Mouse (Mus musculus) hindbrain, embryonic 15.5 days (tissue): Measurements from ENCODE around the gene Gm5901. TPM values are rescaled to one million over a fixed set of nuclear protein-coding genes. Genes with fewer than 3 reads are reported as not detected.
A peak's percentile ranks its signal among the peaks of the same experiment; 100 is the strongest.
"Not testable (repeated sequence)": the region's sequence is repeated elsewhere in the genome, so short reads cannot be mapped to it uniquely, and the experiment has no call there.

ENCODE experiments used
- ATAC-seq: fragments of 200-750 bp; cut with Nextera tagmentation; 2 replicates; pipeline ENCODE4 v1.8.0; 2017; ENCODE audit warnings: low read depth, moderate number of reproducible peaks, moderate TSS enrichment; ENCODE audit not compliant: low FRiP score
- H3K27ac ChIP-seq: fragments of 300-500 bp; sonication (generic); replicated peaks from 2 replicates; pipeline ENCODE4 v1.5.1; 2015; ENCODE audit warnings: mild to moderate bottlenecking, inconsistent platforms
- H3K27me3 ChIP-seq: fragments of 300-500 bp; sonication (generic); 2 replicates; pipeline ENCODE4 v1.6.1; 2015; ENCODE audit warnings: control low read depth, inconsistent platforms
- H3K36me3 ChIP-seq: fragments of 300-500 bp; sonication (generic); 2 replicates; pipeline ENCODE4 v1.6.1; 2015; ENCODE audit warnings: control low read depth, inconsistent platforms
- H3K4me1 ChIP-seq: fragments of 300-500 bp; sonication (generic); replicated peaks from 2 replicates; pipeline ENCODE4 v1.6.1; 2015; ENCODE audit warnings: control low read depth, inconsistent platforms
- H3K4me2 ChIP-seq: fragments of 300-500 bp; sonication (generic); 2 replicates; pipeline ENCODE4 v1.6.1; 2015; ENCODE audit warnings: moderate library complexity, mild to moderate bottlenecking, inconsistent platforms
- H3K4me3 ChIP-seq: fragments of 300-500 bp; sonication (generic); 2 replicates; pipeline ENCODE4 v1.5.1; 2015; ENCODE audit warnings: mild to moderate bottlenecking, inconsistent platforms
- H3K9ac ChIP-seq: fragments of 300-500 bp; sonication (generic); 2 replicates; pipeline ENCODE4 v1.6.1; 2015; ENCODE audit warnings: inconsistent platforms
- H3K9me3 ChIP-seq: fragments of 300-500 bp; sonication (generic); 2 replicates; pipeline ENCODE4 v1.6.1; 2016; ENCODE audit warnings: control low read depth, inconsistent platforms
- WGBS: fragments of 180-500 bp; shearing (Covaris S2); methylation state at CpG from one replicate; pipeline ENCODE4 v1.1.7; 2015; 5-methylcytosine and 5-hydroxymethylcytosine counted together
- polyA plus RNA-seq: library from polyadenylated mRNA; unstranded; fragments of >200 nt; fragmentation: Nextera tagmentation; extraction: Ambion mirVana; gene quantifications from 2 replicates; pipeline ENCODE4 v1.2.1, GENCODE M21; 2015

The Gm5901 gene
- not detected in 2 replicates for polyA plus RNA-seq

DNA sequence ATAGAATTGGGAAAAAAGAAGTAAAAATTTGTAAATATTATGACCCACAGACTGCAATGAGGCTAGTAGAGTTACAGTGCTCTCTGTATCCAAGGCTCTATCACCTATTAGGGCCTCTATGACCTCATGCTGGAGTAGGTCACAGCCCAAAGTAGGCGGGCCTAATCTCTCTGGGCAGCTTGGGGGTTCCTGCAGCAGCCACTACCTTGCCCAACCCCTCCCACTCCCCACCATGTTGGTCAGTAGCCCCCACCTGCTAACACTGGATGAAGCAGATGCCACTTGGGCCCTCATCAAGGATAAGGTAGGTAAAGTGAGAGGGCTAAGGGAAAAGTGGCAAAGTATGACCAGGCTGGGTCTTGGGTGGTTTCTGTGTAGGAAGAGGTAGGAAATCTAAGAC lies at the start of gene Gm5901:
Gm5901 (plus strand) TSS at position 173 of the 400 bp plus-strand sequence.
- peaks cover 55% of the 10 kb centered on the region for H3K36me3 ChIP-seq
- H3K27ac ChIP-seq = no peak within 1 kb of the TSS
- H3K4me2 ChIP-seq = no peak within 1 kb of the TSS
- H3K9ac ChIP-seq = no peak within 1 kb of the TSS
- no peak within 1 kb of the TSS for H3K4me3 ChIP-seq
- no peaks in the 10 kb centered on the region for H3K27me3 ChIP-seq
- no peaks in the 10 kb centered on the region for H3K9me3 ChIP-seq
- ATAC-seq = no peak
- WGBS = 93% methylated on average over 1 of the region's 1 CpGs
- H3K4me1 ChIP-seq = no peaks in the 10 kb centered on the region

DNA sequence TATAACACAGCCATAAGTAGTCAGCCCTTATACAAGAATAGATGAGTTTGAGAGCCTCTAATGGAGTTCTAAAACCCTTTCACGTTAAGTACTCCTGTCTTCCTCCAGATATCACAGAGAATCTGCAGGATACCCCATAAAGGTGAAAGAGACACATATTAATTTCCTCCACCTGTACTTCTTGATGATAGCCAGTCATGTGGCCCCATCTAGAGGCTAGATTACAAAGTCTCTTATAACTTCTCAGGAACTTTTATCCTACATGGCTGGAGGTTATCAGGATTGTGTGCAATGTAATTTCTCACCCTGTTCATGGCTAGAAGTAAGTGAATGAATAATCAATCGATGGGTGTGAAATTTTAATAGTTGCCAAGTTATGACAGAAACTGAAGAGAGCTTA lies 49.5 kb upstream of the Gm5901 start:
- no peak for ATAC-seq
- WGBS = 81% methylated on average over 2 of the region's 2 CpGs
- H3K4me2 ChIP-seq = no peak overlapping the region

DNA sequence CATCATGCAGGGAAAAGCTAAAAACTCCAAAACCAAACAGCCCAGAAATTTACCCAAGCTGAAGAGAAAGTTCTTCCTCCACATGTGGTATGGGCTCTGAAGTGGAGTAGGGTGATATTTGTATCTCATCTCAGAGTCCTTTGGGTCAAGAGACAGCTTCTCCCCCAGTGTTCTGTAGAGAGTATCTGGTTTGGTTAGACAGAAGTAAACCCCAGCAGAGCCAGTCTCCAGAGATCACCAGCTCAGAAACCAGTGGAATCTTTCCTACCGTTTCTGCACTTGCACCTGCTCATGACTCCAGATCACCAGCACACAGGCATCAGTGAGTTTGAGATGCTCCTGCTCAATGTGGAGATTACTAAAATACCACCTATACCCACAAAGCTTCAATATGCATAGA lies 40.8 kb upstream of the Gm5901 start, which contains the start of gene Olfr690:
Olfr690 (minus strand) TSS at position 101 of the 400 bp plus-strand sequence.
- Histone ChIP-seq H3K4me2 (no peak within 1 kb of the TSS), H3K27ac (no peak within 1 kb of the TSS), H3K4me1 (no peaks in the 10 kb centered on the region), H3K9ac (no peak within 1 kb of the TSS), H3K36me3 (no peaks in the 10 kb centered on the region), H3K27me3 (no peaks in the 10 kb centered on the region), H3K9me3 (no peaks in the 10 kb centered on the region), H3K4me3 (no peak within 1 kb of the TSS)
- no peak for ATAC-seq
- 83% methylated on average over 1 of the region's 1 CpGs for WGBS

More for the DNA sequence above, 49.5 kb upstream of the Gm5901 start:
- H3K9ac ChIP-seq = no peak overlapping the region
- H3K4me3 ChIP-seq = no peak overlapping the region
- H3K36me3 ChIP-seq = no peaks in the 10 kb centered on the region
- H3K27ac ChIP-seq = no peak overlapping the region
- no peaks in the 10 kb centered on the region for H3K9me3 ChIP-seq
- H3K4me1 ChIP-seq = no peaks in the 10 kb centered on the region
- H3K27me3 ChIP-seq = no peaks in the 10 kb centered on the region

DNA sequence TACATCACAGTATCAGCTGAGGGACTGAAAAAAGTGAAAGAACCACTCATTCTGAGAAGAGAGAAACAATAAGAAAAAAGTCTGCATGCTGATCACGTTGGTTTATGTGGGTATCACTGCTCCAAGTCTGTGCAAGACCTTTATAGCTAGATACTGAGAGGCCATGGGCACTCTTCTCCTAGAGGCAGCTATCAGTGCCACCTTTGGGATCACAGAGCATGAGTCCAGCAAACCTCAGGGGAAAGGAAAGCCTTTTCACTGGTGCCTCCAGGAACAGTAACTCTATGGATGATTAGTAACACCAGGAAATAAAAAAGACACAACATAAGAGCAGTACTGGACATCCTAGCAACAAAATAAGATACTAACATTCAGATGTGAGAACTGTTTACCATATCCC lies 32.7 kb upstream of the Gm5901 start, which contains the start of gene Olfr691:
Olfr691 (minus strand) TSS at position 101 of the 400 bp plus-strand sequence.
- ATAC-seq = no peak
- H3K9me3 ChIP-seq = no peaks in the 10 kb centered on the region
- no peaks in the 10 kb centered on the region for H3K27me3 ChIP-seq
- no peaks in the 10 kb centered on the region for H3K4me1 ChIP-seq
- H3K27ac ChIP-seq = no peak within 1 kb of the TSS
- 47% methylated on average over 1 of the region's 1 CpGs for WGBS
- H3K4me3 ChIP-seq = no peak within 1 kb of the TSS
- H3K36me3 ChIP-seq = no peaks in the 10 kb centered on the region
- no peak within 1 kb of the TSS for H3K4me2 ChIP-seq
- H3K9ac ChIP-seq = no peak within 1 kb of the TSS

DNA sequence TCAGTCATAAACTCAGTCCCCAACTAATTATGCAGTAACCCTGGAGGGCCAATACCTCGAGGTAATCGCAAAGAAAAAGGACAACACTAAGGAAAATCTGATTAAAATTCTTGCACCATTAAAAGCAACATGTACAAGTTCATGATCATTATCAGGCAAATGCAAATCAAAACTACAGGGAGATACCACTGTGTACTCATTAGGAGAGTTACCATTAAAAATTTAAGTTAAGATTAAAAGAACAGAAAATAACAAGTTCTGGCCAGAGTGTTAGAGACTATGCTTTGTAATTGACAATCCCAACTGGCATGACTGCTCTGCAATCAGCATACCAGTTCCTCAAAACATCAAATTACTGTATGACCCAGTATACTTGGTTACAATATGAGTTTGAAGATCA lies 32.1 kb upstream of the Gm5901 start:
- Histone ChIP-seq H3K9me3 (no peaks in the 10 kb centered on the region), H3K4me1 (no peaks in the 10 kb centered on the region), H3K4me2 (no peak overlapping the region), H3K9ac (no peak overlapping the region), H3K4me3 (no peak overlapping the region), H3K36me3 (no peaks in the 10 kb centered on the region), H3K27me3 (no peaks in the 10 kb centered on the region), H3K27ac (no peak overlapping the region)
- ATAC-seq = no peak
- 80% methylated on average over 2 of the region's 2 CpGs for WGBS

DNA sequence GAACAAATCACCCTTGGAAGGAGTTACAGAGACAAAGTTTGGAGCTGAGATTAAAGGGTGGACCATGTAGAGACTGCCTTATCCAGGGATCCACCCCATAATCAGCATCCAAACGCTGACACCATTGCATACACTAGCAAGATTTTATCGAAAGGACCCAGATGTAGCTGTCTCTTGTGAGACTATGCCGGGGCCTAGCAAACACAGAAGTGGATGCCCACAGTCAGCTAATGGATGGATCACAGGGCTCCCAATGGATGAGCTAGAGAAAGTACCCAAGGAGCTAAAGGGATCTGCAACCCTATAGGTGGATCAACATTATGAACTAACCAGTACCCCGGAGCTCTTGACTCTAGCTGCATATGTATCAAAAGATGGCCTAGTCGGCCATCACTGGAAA lies 18.8 kb upstream of the Gm5901 start:
- not testable (repeated sequence) for H3K4me3 ChIP-seq, H3K27ac ChIP-seq, H3K4me2 ChIP-seq, H3K9ac ChIP-seq, H3K36me3 ChIP-seq, H3K4me1 ChIP-seq, H3K9me3 ChIP-seq, H3K27me3 ChIP-seq
- ATAC-seq = peak; percentile 69
- WGBS = no CpG with 5 or more reads among the region's 5 CpGs

- not testable (repeated sequence) for H3K27ac ChIP-seq, H3K9me3 ChIP-seq, H3K36me3 ChIP-seq, H3K27me3 ChIP-seq, H3K4me3 ChIP-seq, H3K4me2 ChIP-seq, H3K4me1 ChIP-seq, H3K9ac ChIP-seq
- 97% methylated on average over 1 of the region's 2 CpGs for WGBS
- peak; percentile 92 for ATAC-seq
Observed at GRCm38 (mm10) chr7:105356487-105356886, 18.4 kb upstream of the Gm5901 start.

DNA sequence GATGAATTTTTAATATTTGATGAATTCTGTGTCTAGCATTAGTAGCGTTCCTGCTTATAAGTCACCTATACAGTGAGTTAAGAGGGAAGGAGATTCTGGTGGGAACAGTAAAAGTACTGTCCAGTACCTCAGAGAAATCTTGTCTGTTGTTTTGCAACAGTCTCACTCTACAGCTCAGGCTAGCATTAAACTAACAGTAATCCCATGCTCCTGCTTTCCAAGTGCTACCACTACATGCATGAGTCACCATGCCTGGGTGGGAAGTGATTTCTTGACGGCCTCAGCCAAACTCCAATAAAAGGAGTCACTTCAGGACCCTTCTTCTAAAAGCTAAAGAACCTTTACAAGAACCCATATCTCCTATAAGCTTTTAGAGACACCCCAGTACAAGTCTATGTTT lies 13.1 kb upstream of the Gm5901 start:
- WGBS = 86% methylated on average over 2 of the region's 2 CpGs
- no peak for ATAC-seq

GRCm38 (mm10) chr7:105367268-105367667 lies 7.6 kb upstream of the Gm5901 start:
- ATAC-seq = no peak

More for the DNA sequence above, 13.1 kb upstream of the Gm5901 start:
- H3K4me2 ChIP-seq = no peak overlapping the region
- no peaks in the 10 kb centered on the region for H3K36me3 ChIP-seq
- no peaks in the 10 kb centered on the region for H3K9me3 ChIP-seq
- no peak overlapping the region for H3K9ac ChIP-seq
- no peaks in the 10 kb centered on the region for H3K4me1 ChIP-seq
- H3K27ac ChIP-seq = no peak overlapping the region
- H3K4me3 ChIP-seq = no peak overlapping the region
- no peaks in the 10 kb centered on the region for H3K27me3 ChIP-seq

DNA sequence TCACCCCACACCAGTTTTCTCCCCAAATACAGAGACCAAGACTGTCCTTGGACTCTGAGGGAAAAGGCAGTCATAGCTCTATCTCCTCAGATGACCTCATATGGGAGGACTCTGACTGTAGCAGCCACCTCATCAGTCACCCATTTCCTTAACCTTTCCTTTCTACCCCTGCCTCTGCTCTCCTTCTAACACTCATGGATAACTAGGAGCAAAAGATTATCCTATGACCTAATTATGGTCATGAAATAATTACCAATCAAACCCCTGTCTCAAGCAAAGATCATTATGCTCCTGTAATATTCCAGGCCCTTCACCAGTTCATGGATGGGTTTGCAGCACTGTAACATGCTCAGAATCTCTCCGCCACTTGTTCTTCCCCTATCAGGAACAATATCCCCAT lies 6.9 kb upstream of the Gm5901 start, which contains the start of gene Olfr692:
Olfr692 (plus strand) TSS at position 301 of the 400 bp plus-strand sequence.
- H3K4me1 ChIP-seq = no peaks in the 10 kb centered on the region
- H3K27me3 ChIP-seq = no peaks in the 10 kb centered on the region
- no peak for ATAC-seq
- no peak within 1 kb of the TSS for H3K4me3 ChIP-seq
- H3K27ac ChIP-seq = no peak within 1 kb of the TSS
- no peak within 1 kb of the TSS for H3K9ac ChIP-seq
- no peak within 1 kb of the TSS for H3K4me2 ChIP-seq
- peaks cover 14% of the 10 kb centered on the region; the same call in 1 of the 2 replicates for H3K36me3 ChIP-seq
- no peaks in the 10 kb centered on the region for H3K9me3 ChIP-seq
- 98% methylated on average over 1 of the region's 1 CpGs for WGBS

More at GRCm38 (mm10) chr7:105367268-105367667, 7.6 kb upstream of the Gm5901 start:
- Histone ChIP-seq H3K4me2 (no peak overlapping the region), H3K27ac (no peak overlapping the region), H3K4me3 (no peak overlapping the region), H3K4me1 (no peaks in the 10 kb centered on the region), H3K36me3 (peaks cover 10% of the 10 kb centered on the region; the same call in 1 of the 2 replicates), H3K9ac (no peak overlapping the region), H3K9me3 (no peaks in the 10 kb centered on the region), H3K27me3 (no peaks in the 10 kb centered on the region)
- WGBS = 90% methylated on average over 5 of the region's 5 CpGs

GRCm38 (mm10) chr7:105368521-105368920 lies 6.3 kb upstream of the Gm5901 start:
- Histone ChIP-seq H3K4me2 (no peak overlapping the region), H3K36me3 (peaks cover 14% of the 10 kb centered on the region; the same call in 1 of the 2 replicates), H3K9me3 (no peaks in the 10 kb centered on the region), H3K27ac (no peak overlapping the region), H3K4me3 (no peak overlapping the region), H3K9ac (no peak overlapping the region), H3K4me1 (no peaks in the 10 kb centered on the region), H3K27me3 (no peaks in the 10 kb centered on the region)
- 96% methylated on average over 4 of the region's 4 CpGs for WGBS
- ATAC-seq = no peak

- WGBS = 90% methylated on average over 1 of the region's 1 CpGs
- Histone ChIP-seq H3K36me3 (peaks cover 35% of the 10 kb centered on the region), H3K4me1 (no peaks in the 10 kb centered on the region), H3K9ac (no peak overlapping the region), H3K9me3 (no peaks in the 10 kb centered on the region), H3K4me3 (no peak overlapping the region), H3K27ac (no peak overlapping the region), H3K27me3 (no peaks in the 10 kb centered on the region), H3K4me2 (no peak overlapping the region)
- no peak for ATAC-seq
Observed at GRCm38 (mm10) chr7:105372912-105373311, 1.9 kb upstream of the Gm5901 start.

DNA sequence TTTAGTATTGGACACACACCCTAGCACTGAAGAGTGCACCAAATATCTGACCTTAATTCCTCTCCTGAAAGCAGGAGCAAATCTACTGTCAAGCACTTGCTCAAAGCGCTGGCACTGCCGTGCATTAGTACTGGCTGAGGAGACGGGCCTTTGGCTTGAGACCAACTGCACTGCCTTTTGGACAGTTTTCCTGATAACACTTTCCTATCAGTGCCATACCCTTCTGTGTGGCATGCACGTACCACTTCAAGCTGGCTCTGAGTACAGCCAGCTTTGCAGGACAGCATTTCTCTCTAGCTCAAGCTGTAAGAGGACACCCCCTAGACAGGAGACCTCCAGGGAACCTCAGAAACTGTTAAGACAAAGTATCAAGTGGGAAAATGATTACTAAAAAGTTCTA lies 1.3 kb upstream of the Gm5901 start:
- Histone ChIP-seq H3K4me1 (no peaks in the 10 kb centered on the region), H3K4me2 (no peak overlapping the region), H3K9me3 (no peaks in the 10 kb centered on the region), H3K4me3 (no peak overlapping the region), H3K9ac (no peak overlapping the region), H3K27me3 (no peaks in the 10 kb centered on the region), H3K36me3 (peaks cover 41% of the 10 kb centered on the region), H3K27ac (no peak overlapping the region)
- ATAC-seq = no peak
- 89% methylated on average over 4 of the region's 4 CpGs for WGBS
